Mouse (Mus musculus) thymus, adult 2 months (tissue): Measurements from ENCODE around the gene Celf5. TPM values are rescaled to one million over a fixed set of nuclear protein-coding genes. Genes with fewer than 3 reads are reported as not detected.
A peak's percentile ranks its signal among the peaks of the same experiment; 100 is the strongest.

Experiments used
- DNase-seq: peaks from one replicate; pipeline ENCODE4 v3.0.0; 2021
- H3K27ac ChIP-seq: fragments of 200-500 bp; 2 replicates; pipeline ENCODE4 v1.5.1; 2012; ENCODE audit warnings: low read length, control low read depth; ENCODE audit not compliant: control insufficient read depth, insufficient read depth
- H3K27me3 ChIP-seq: fragments of 200-500 bp; 2 replicates; pipeline ENCODE4 v1.6.1; 2012; ENCODE audit warnings: mild to moderate bottlenecking, low read length, moderate library complexity, mixed read lengths; ENCODE audit not compliant: control insufficient read depth, insufficient read depth
- H3K36me3 ChIP-seq: fragments of 200-500 bp; 2 replicates; pipeline ENCODE4 v1.6.1; 2012; ENCODE audit warnings: mild to moderate bottlenecking, low read length, moderate library complexity; ENCODE audit not compliant: control insufficient read depth, insufficient read depth
- H3K4me1 ChIP-seq: fragments of 200-500 bp; replicated peaks from 2 replicates; pipeline ENCODE4 v1.6.1; 2012; ENCODE audit warnings: low read length; ENCODE audit not compliant: control insufficient read depth, insufficient read depth
- H3K4me3 ChIP-seq: fragments of 200-500 bp; 2 replicates; pipeline ENCODE4 v1.5.1; 2012; ENCODE audit warnings: mild to moderate bottlenecking, low read length, control low read depth, moderate library complexity; ENCODE audit not compliant: control insufficient read depth, insufficient read depth
- CTCF ChIP-seq: fragments of 200-500 bp; IDR thresholded peaks from 2 replicates; pipeline ENCODE4 v1.5.1; 2012; ENCODE audit warnings: mild to moderate bottlenecking, control low read depth, low read length, moderate library complexity, borderline replicate concordance; ENCODE audit not compliant: control insufficient read depth, poor library complexity, insufficient read depth; ENCODE audit errors: extremely low read depth
- POLR2A ChIP-seq: fragments of 200-500 bp; IDR thresholded peaks from 2 replicates; pipeline ENCODE4 v1.6.1; 2012; ENCODE audit warnings: mild to moderate bottlenecking, low read length, control low read depth, moderate library complexity; ENCODE audit not compliant: control insufficient read depth, poor library complexity, insufficient read depth; ENCODE audit errors: extremely low read depth
- WGBS: fragments of 180-500 bp; shearing (Covaris S2); methylation state at CpG from one replicate; pipeline ENCODE4 v1.1.7; 2018; 5-methylcytosine and 5-hydroxymethylcytosine counted together
- polyA plus RNA-seq: library from polyadenylated mRNA; depleted of rRNA; stranded (reverse); fragments of >200 nt; gene quantifications from 2 replicates; pipeline ENCODE4 v1.2.3, GENCODE M21; 2012; rRNA removed

Gene Celf5
- polyA plus RNA-seq, 1 experiment: 5.1 TPM

- Histone ChIP-seq H3K36me3 (no peaks in the 10 kb centered on the region), H3K4me3 (no peak overlapping the region; the same call in 1 of the 2 replicates), H3K27me3 (no peaks in the 10 kb centered on the region), H3K27ac (peak overlapping the region; percentile 57; the same call in 1 of the 2 replicates), H3K4me1 (peaks cover 12% of the 10 kb centered on the region)
- DNase-seq: no peak
- TF ChIP-seq POLR2A (no peak), CTCF (no peak)
- 49% methylated on average over 26 of the region's 26 CpGs for WGBS
These were observed 68.9 kb downstream of the Celf5 start for GRCm38 (mm10) chr10:81413310-81414261.

DNA sequence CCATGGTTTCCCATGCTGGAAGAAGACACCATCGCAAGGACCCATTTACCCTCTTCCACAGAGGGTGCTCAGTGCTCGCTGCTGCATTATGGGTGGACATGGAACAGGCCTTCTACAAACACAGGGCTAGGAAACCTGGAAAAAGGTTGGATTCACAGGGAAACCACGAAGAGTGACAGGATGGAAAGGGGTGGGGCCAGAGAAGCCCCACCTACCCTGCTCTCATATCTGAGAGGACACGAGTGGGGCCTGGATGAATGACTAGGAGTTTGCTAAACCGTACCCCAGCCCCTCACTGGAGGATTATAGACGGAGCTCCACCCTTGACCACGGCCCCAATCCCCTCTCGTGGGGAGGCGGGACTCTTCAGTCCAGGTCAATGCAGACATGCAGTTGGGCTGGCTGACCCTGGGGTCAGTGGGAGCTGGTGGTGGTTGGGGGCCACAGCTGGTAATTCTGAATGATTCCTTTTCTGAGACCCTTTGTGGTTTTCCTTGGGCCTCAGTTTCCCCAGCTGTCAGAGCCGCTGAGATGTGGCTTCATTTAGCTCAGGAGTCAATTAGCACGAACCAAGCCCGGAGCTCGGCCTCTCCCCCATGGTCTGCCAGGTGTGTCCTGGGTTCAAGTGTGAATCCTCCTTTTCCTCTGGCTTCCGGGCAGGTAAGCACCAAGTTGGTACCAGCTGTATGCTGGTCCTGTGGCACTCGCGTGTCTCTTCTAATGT lies 69.8 kb downstream of the Celf5 start:
- no peak for TF ChIP-seq POLR2A
- no peak for TF ChIP-seq CTCF
- peaks cover 12% of the 10 kb centered on the region for H3K4me1 ChIP-seq
- 92% methylated on average over 16 of the region's 16 CpGs for WGBS
- H3K27me3 ChIP-seq: no peaks in the 10 kb centered on the region
- no peak overlapping the region for H3K27ac ChIP-seq
- H3K36me3 ChIP-seq: no peaks in the 10 kb centered on the region
- no peak overlapping the region for H3K4me3 ChIP-seq
- no peak for DNase-seq

GRCm38 (mm10) chr10:81411471-81412400 lies 70.8 kb downstream of the Celf5 start:
- no peaks in the 10 kb centered on the region for H3K36me3 ChIP-seq
- peaks cover 12% of the 10 kb centered on the region for H3K4me1 ChIP-seq
- WGBS: 86% methylated on average over 18 of the region's 18 CpGs

GRCm38 (mm10) chr10:81410981-81411380 lies 71.5 kb downstream of the Celf5 start:
- peaks cover 12% of the 10 kb centered on the region for H3K4me1 ChIP-seq
- 88% methylated on average over 9 of the region's 9 CpGs for WGBS

More at GRCm38 (mm10) chr10:81411471-81412400, 70.8 kb downstream of the Celf5 start:
- no peaks in the 10 kb centered on the region for H3K27me3 ChIP-seq
- TF ChIP-seq CTCF (no peak), POLR2A (no peak)
- H3K27ac ChIP-seq: no peak overlapping the region
- H3K4me3 ChIP-seq: no peak overlapping the region
- DNase-seq: no peak

DNA sequence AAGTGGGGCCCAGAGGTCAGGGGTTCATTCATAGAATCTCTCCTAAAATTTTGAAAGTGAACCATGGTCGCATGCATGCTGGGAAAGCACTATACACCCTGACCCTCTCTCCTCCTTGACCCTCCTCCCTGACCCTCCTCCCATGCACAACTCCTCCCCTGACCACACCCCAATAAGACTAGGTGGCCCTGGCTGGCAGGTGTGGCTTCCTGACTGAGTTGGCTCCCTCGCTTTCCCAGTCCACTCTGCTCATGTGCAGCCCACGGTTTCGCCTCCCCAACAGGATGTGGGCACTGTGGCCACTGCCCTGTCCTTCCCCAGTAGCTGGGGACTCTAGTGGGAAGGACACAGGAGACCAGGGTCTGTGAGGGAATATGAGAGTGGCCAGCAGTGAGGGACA lies 72.2 kb downstream of the Celf5 start:
- no peak for TF ChIP-seq POLR2A
- TF ChIP-seq CTCF: no peak
- Histone ChIP-seq H3K4me3 (no peak overlapping the region), H3K36me3 (no peaks in the 10 kb centered on the region), H3K27ac (no peak overlapping the region), H3K27me3 (no peaks in the 10 kb centered on the region), H3K4me1 (peaks cover 14% of the 10 kb centered on the region)
- WGBS: 57% methylated on average over 4 of the region's 4 CpGs
- DNase-seq: no peak

More at GRCm38 (mm10) chr10:81410981-81411380, 71.5 kb downstream of the Celf5 start:
- Histone ChIP-seq H3K27ac (no peak overlapping the region), H3K27me3 (no peaks in the 10 kb centered on the region), H3K4me3 (no peak overlapping the region), H3K36me3 (no peaks in the 10 kb centered on the region)
- TF ChIP-seq CTCF (no peak), POLR2A (no peak)
- DNase-seq: no peak

GRCm38 (mm10) chr10:81409330-81409729 lies 73.2 kb downstream of the Celf5 start:
- Histone ChIP-seq H3K4me3 (no peak overlapping the region), H3K4me1 (peaks cover 18% of the 10 kb centered on the region), H3K36me3 (no peaks in the 10 kb centered on the region), H3K27me3 (no peaks in the 10 kb centered on the region), H3K27ac (no peak overlapping the region)
- WGBS: 68% methylated on average over 8 of the region's 8 CpGs
- DNase-seq: no peak
- no peak for TF ChIP-seq CTCF
- no peak for TF ChIP-seq POLR2A

Other genes with a start within 250 kb of the Celf5 start
- 9.1 and 9.6 TPM in 2 replicates for gene Zfr2, start 249.6 kb downstream of the Celf5 start, polyA plus RNA-seq
- 19.5 and 21.0 TPM in 2 replicates for gene Matk, start 229.8 kb downstream of the Celf5 start, polyA plus RNA-seq
- gene Mrpl54, start 215.8 kb downstream of the Celf5 start, polyA plus RNA-seq: 102 and 118 TPM in 2 replicates
- gene Apba3, start 215.7 kb downstream of the Celf5 start, polyA plus RNA-seq: 125 and 136 TPM in 2 replicates
- 27.5 and 34.5 TPM in 2 replicates for gene Tjp3, start 191.1 kb downstream of the Celf5 start, polyA plus RNA-seq
- gene Pip5k1c, start 189.7 kb downstream of the Celf5 start, polyA plus RNA-seq: 212 and 239 TPM in 2 replicates
- gene Cactin, start 161.6 kb downstream of the Celf5 start, polyA plus RNA-seq: 89.3 and 89.6 TPM in 2 replicates
- 310 and 312 TPM in 2 replicates for gene Tbxa2r, start 154.0 kb downstream of the Celf5 start, polyA plus RNA-seq
- 0.70 and 0.82 TPM in 2 replicates for gene Gipc3, start 139.4 kb downstream of the Celf5 start, polyA plus RNA-seq
- 199 and 209 TPM in 2 replicates for gene Hmg20b, start 132.2 kb downstream of the Celf5 start, polyA plus RNA-seq
- gene Mfsd12, start 125.2 kb downstream of the Celf5 start, polyA plus RNA-seq: 65.3 and 85.5 TPM in 2 replicates
- 12.7 TPM in 2 replicates for gene 4930404N11Rik, start 116.9 kb downstream of the Celf5 start, polyA plus RNA-seq
- gene Fzr1, start 104.2 kb downstream of the Celf5 start, polyA plus RNA-seq: 181 and 201 TPM in 2 replicates
- gene Dohh, start 98.3 kb downstream of the Celf5 start, polyA plus RNA-seq: 119 and 123 TPM in 2 replicates
- gene Gm48551, start 98.2 kb downstream of the Celf5 start, polyA plus RNA-seq: 4.1 and 5.3 TPM in 2 replicates
- gene Gm48552, start 93.7 kb downstream of the Celf5 start, polyA plus RNA-seq: 7.5 and 8.4 TPM in 2 replicates
- gene Smim24, start 89.7 kb downstream of the Celf5 start, polyA plus RNA-seq: 49.7 and 51.1 TPM in 2 replicates
- gene Nfic, start 27.1 kb downstream of the Celf5 start, polyA plus RNA-seq: 26.3 and 26.7 TPM in 2 replicates
- 332 and 337 TPM in 2 replicates for gene Ncln, start 13.7 kb upstream of the Celf5 start, polyA plus RNA-seq
- gene S1pr4, start 17.4 kb upstream of the Celf5 start, polyA plus RNA-seq: 84.3 and 87.2 TPM in 2 replicates
- 9.5 and 10.6 TPM in 2 replicates for gene Gna15, start 41.5 kb upstream of the Celf5 start, polyA plus RNA-seq
- 73.1 and 81.0 TPM in 2 replicates for gene Gna11, start 62.5 kb upstream of the Celf5 start, polyA plus RNA-seq
- 3,110 and 3,125 TPM in 2 replicates for gene Aes, start 76.8 kb upstream of the Celf5 start, polyA plus RNA-seq
- 100 and 115 TPM in 2 replicates for gene Tle2, start 91.9 kb upstream of the Celf5 start, polyA plus RNA-seq
- gene Tle6, start 118.4 kb upstream of the Celf5 start, polyA plus RNA-seq: 22.5 and 28.8 TPM in 2 replicates
- gene BC025920, start 123.6 kb upstream of the Celf5 start, polyA plus RNA-seq: 2.8 and 3.3 TPM in 2 replicates
- gene Sirt6, start 145.1 kb upstream of the Celf5 start, polyA plus RNA-seq: 81.9 and 84.7 TPM in 2 replicates
- gene Ankrd24, start 145.8 kb upstream of the Celf5 start, polyA plus RNA-seq: 16.3 and 19.1 TPM in 2 replicates
- gene Gm10778, start 166.3 kb upstream of the Celf5 start, polyA plus RNA-seq: 0.75 and 0.94 TPM in 2 replicates
- 1.4 and 1.8 TPM in 2 replicates for gene Zfp433, start 222.1 kb upstream of the Celf5 start, polyA plus RNA-seq